Mouse (Mus musculus): ENCODE results near the gene Tenm4.

DNA sequence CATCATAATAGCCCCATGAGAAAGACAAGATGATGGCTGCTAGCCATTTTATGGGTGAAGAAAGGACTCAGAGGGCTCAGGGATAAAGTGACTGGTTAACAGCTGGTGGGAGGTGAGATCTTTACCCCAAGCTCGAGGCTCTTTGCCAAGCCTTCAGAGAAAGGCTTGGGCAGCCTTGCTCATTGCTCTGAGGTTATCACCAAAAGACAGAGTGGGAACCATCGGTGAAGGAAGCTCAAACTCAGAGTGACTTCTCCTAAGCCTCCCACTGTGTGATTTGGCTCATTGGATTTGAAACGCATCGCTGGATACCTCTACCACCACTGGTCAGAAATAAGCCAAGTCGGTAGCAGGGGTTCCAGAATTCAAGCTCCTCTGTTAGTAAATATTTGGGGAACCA, 19.1 kb upstream of the Tenm4 start:
- no peak for TF ChIP-seq CTCF (IDR thresholded peaks at IDR 0.05; ENCODE audit: low read depth, low read length)
- no peak for TF ChIP-seq POLR2A (IDR thresholded peaks at IDR 0.05; ENCODE audit: extremely low read depth, insufficient read depth, low read length)

Measured in liver, adult 2 months (tissue).